9 mouse cellular contexts compared by ENCODE assay signal in genomic region chr3:88157771-88158597, GRCm38 (mm10). TPM values are rescaled to one million over a fixed set of nuclear protein-coding genes. Genes with fewer than 3 reads are reported as not detected.
A peak's percentile ranks its signal among the peaks of the same experiment; 100 is the strongest.
DNase-seq lines count a peak whose midpoint lies in the region; ATAC-seq lines count a peak whose summit lies in the region.
"Had no signal": no experiment of that assay in that cellular context is flagged by ENCODE, and none has a peak within 500 bp of the region (broad histone marks: within the 10 kb centered on the region; RNA-seq: fewer than 3 reads in every experiment).

No protein-coding gene starts in this region.

- H3K36me3 ChIP-seq in kidney, embryonic 15.5 days, result peaks cover 74% of the 10 kb centered on the region
- 0 out of 2 replicates have a peak, but pooled peaks cover 4% of the 10 kb centered on the region for H3K36me3 ChIP-seq in midbrain, embryonic 11.5 days (ENCODE audit: control insufficient read depth, insufficient read depth, low read length)

- no peak overlapping the region for H3K9ac ChIP-seq in kidney, embryonic 15.5 days
- H3K9ac ChIP-seq in midbrain, embryonic 11.5 days (ENCODE audit: low read length), result peak overlapping the region; percentile 13; the same call in 1 of the 2 replicates

- no peaks in the 10 kb centered on the region for H3K9me3 ChIP-seq in kidney, embryonic 15.5 days (replicated peaks)
- no peaks in the 10 kb centered on the region for H3K9me3 ChIP-seq in midbrain, embryonic 11.5 days (ENCODE audit: control insufficient read depth, low read length)

- ATAC-seq in kidney, embryonic 15.5 days (replicated peaks; ENCODE audit: low FRiP score), result peak; percentile 74
- peak; percentile 79 for ATAC-seq in midbrain, embryonic 11.5 days (ENCODE audit: low FRiP score)

- peaks cover 17% of the 10 kb centered on the region for H3K4me1 ChIP-seq in kidney, embryonic 15.5 days
- peaks cover 4% of the 10 kb centered on the region; the same call in 1 of the 2 replicates for H3K4me1 ChIP-seq in midbrain, embryonic 11.5 days (ENCODE audit: control insufficient read depth, insufficient read depth, low read length)

- WGBS in kidney, embryonic 15.5 days, result 18% methylated on average over 23 of the region's 23 CpGs
- 14% methylated on average over 23 of the region's 23 CpGs for WGBS in midbrain, embryonic 11.5 days

- H3K27ac ChIP-seq in kidney, embryonic 15.5 days, result no peak overlapping the region
- H3K27ac ChIP-seq in midbrain, embryonic 11.5 days (ENCODE audit: low read depth, low read length), result no peak overlapping the region

- H3K4me2 ChIP-seq in kidney, embryonic 15.5 days, result 0 out of 2 replicates have a peak overlapping the region, but pooled peaks have one; percentile 5
- no peak overlapping the region for H3K4me2 ChIP-seq in midbrain, embryonic 11.5 days

- no peak for DNase-seq in kidney, adult 18-20 months
- DNase-seq in ZHBTc4 (ENCODE audit: low read depth, low spot score) (peak; percentile 94), adipocyte (ENCODE audit: low spot score) (no peak)
- DNase-seq in forelimb bud, embryonic 11.5 days (ENCODE audit: low read depth, low spot score), result peak; percentile 61
- DNase-seq in kidney, postnatal 4 days, result peak; percentile 73 to 80
- no peak for DNase-seq in midbrain, embryonic 11.5 days (ENCODE audit: low spot score, missing footprints)
- peak; percentile 52 to 78 for DNase-seq in thymus, postnatal 10 days (ENCODE audit: low spot score in 2 of 2)

- no peaks in the 10 kb centered on the region for H3K27me3 ChIP-seq in kidney, embryonic 15.5 days
- H3K27me3 ChIP-seq in midbrain, embryonic 11.5 days (ENCODE audit: control insufficient read depth, insufficient read depth, low read length), result no peaks in the 10 kb centered on the region

- no peak overlapping the region for H3K4me3 ChIP-seq in kidney, embryonic 15.5 days (replicated peaks)
- H3K4me3 ChIP-seq in midbrain, embryonic 11.5 days (ENCODE audit: low read depth, low read length), result no peak overlapping the region
- H3K4me3 ChIP-seq: myocyte had no signal

RNA-seq across cellular contexts. Expression of gene Mef2d, which starts 15.8 kb away (rescaled TPM):
- 18.5 and 21.5 TPM in 2 replicates for polyA plus RNA-seq in kidney, embryonic 15.5 days (2015; fragmentation: Nextera tagmentation; extraction: Ambion mirVana)
- 9.0 and 10.9 TPM in 2 replicates for polyA plus RNA-seq in midbrain, embryonic 11.5 days (2014; fragmentation: Nextera tagmentation; extraction: Ambion mirVana)

Comparison
In these comparisons a context has a peak if more than half of its experiments do, and no peak if none do; other contexts are left out.
1. DNase-seq: peak in ZHBTc4 (single experiment), forelimb bud, embryonic 11.5 days (single experiment), kidney, postnatal 4 days (2 of 2) and thymus, postnatal 10 days (2 of 2); none in kidney, adult 18-20 months (single experiment), midbrain, embryonic 11.5 days (single experiment) and adipocyte (single experiment).